Comparison of ENCODE assay signal across 8 mouse cellular contexts in genomic region chr19:56811590-56811989, GRCm38 (mm10). TPM values are rescaled to one million over a fixed set of nuclear protein-coding genes. Genes with fewer than 3 reads are reported as not detected.
A peak's percentile ranks its signal among the peaks of the same experiment; 100 is the strongest.
DNase-seq lines count a peak whose midpoint lies in the region; TF ChIP-seq lines count a peak whose summit lies in the region.

No protein-coding gene starts in this region.

- DNase-seq in cerebellum, adult 9-11 months = peak; percentile 36
- no peak for DNase-seq in cerebellum, adult 11 months
- DNase-seq in B cell, adult 2 months = peak; percentile 67 to 70
- DNase-seq in c-Kit-positive CD71-positive TER-119-negative erythroid progenitor cells, embryonic 14.5 days (ENCODE audit: low read depth) = peak; percentile 65
- DNase-seq in gastrocnemius, postnatal 4 days (ENCODE audit: low spot score in 2 of 2) = peak; percentile 31 to 64
- DNase-seq in kidney, adult 9 months = peak; percentile 69
- peak; percentile 64 for DNase-seq in lung, adult 2 months

- WGBS in lung, adult 2 months = 22% methylated on average over 9 of the region's 9 CpGs
- 14% methylated on average over 9 of the region's 9 CpGs for WGBS in small intestine, adult 2 months

- peak; percentile 76 for TF ChIP-seq CTCF in lung, adult 2 months (IDR thresholded peaks at IDR 0.05; ENCODE audit: insufficient read depth, low read length)
- peak; percentile 69; the same call in 1 of the 2 replicates for TF ChIP-seq CTCF in small intestine, adult 2 months (IDR thresholded peaks at IDR 0.05; ENCODE audit: extremely low read depth, insufficient read length, insufficient replicate concordance, low read depth, low read length)

- no peaks in the 10 kb centered on the region; the same call in 1 of the 2 replicates for H3K4me1 ChIP-seq in lung, adult 2 months (ENCODE audit: control insufficient read depth, insufficient read depth, low read length)
- H3K4me1 ChIP-seq in small intestine, adult 2 months (ENCODE audit: control insufficient read depth, insufficient read depth, insufficient read length, low read length) = peaks cover 25% of the 10 kb centered on the region

- H3K36me3 ChIP-seq in small intestine, adult 2 months (ENCODE audit: control insufficient read depth, insufficient read depth, low read length) = peaks cover 37% of the 10 kb centered on the region

- TF ChIP-seq POLR2A in lung, adult 2 months (IDR thresholded peaks at IDR 0.05; ENCODE audit: borderline replicate concordance, extremely low read depth, low read depth, low read length) = no peak
- no peak for TF ChIP-seq POLR2A in small intestine, adult 2 months (IDR thresholded peaks at IDR 0.05; ENCODE audit: low read depth, low read length)

- H3K27ac ChIP-seq in small intestine, adult 2 months (ENCODE audit: insufficient read depth, low read depth, low read length) = peak overlapping the region; percentile 28; the same call in 1 of the 2 replicates

- H3K4me3 ChIP-seq in lung, adult 2 months (replicated peaks; ENCODE audit: extremely low read depth, low read depth, low read length) = no peak overlapping the region
- H3K4me3 ChIP-seq in small intestine, adult 2 months (ENCODE audit: low read depth, low read length) = no peak overlapping the region

- H3K27me3 ChIP-seq in small intestine, adult 2 months (ENCODE audit: control insufficient read depth, insufficient read depth, low read length) = no peaks in the 10 kb centered on the region

RNA-seq across cellular contexts. Expression of gene Ccdc186, which starts 10.4 kb away (rescaled TPM):
- total RNA-seq in gastrocnemius, postnatal 4 days (2021) = 10 to 100 TPM; 29.2 to 36.1 TPM
- polyA plus RNA-seq in lung, adult 2 months (2012; rRNA removed) = 5.6 and 7.5 TPM in 2 replicates
- 1.0 and 3.4 TPM in 2 replicates for polyA plus RNA-seq in small intestine, adult 2 months (2012; rRNA removed)

RNA-seq across cellular contexts. Expression of gene Tdrd1, which starts 14.4 kb away (rescaled TPM):
- total RNA-seq in gastrocnemius, postnatal 4 days (2021) = under 1 TPM; 0.23 to 0.29 TPM
- 0.04 TPM in 1 of 2 replicates, not detected in the other for polyA plus RNA-seq in lung, adult 2 months (2012; rRNA removed)
- 0.05 and 0.10 TPM in 2 replicates for polyA plus RNA-seq in small intestine, adult 2 months (2012; rRNA removed)
